Mouse (Mus musculus) midbrain, embryonic 13.5 days (tissue): ENCODE data around the gene Spg21. TPM values are rescaled to one million over a fixed set of nuclear protein-coding genes. Genes with fewer than 3 reads are reported as not detected.

Experiments used
- ATAC-seq: fragments of 200-750 bp; cut with Nextera tagmentation; 2 replicates; pipeline ENCODE4 v1.8.0; 2017; ENCODE audit warnings: mild to moderate bottlenecking, moderate TSS enrichment, moderate library complexity
- H3K27ac ChIP-seq: fragments of 300-500 bp; sonication (generic); 2 replicates; pipeline ENCODE4 v1.5.1; 2015; ENCODE audit warnings: inconsistent platforms, mild to moderate bottlenecking, moderate library complexity
- H3K27me3 ChIP-seq: fragments of 300-500 bp; sonication (generic); 2 replicates; pipeline ENCODE4 v1.6.1; 2015; ENCODE audit warnings: mild to moderate bottlenecking, inconsistent platforms
- H3K36me3 ChIP-seq: fragments of 300-500 bp; sonication (generic); 2 replicates; pipeline ENCODE4 v1.6.1; 2015; ENCODE audit warnings: mild to moderate bottlenecking, inconsistent platforms
- H3K4me1 ChIP-seq: fragments of 300-500 bp; sonication (generic); replicated peaks from 2 replicates; pipeline ENCODE4 v1.6.1; 2015; ENCODE audit warnings: inconsistent platforms
- H3K4me2 ChIP-seq: fragments of 300-500 bp; sonication (generic); replicated peaks from 2 replicates; pipeline ENCODE4 v1.6.1; 2015; ENCODE audit warnings: moderate library complexity, mild to moderate bottlenecking, inconsistent platforms
- H3K4me3 ChIP-seq: fragments of 300-500 bp; sonication (generic); replicated peaks from 2 replicates; pipeline ENCODE4 v1.5.1; 2015; ENCODE audit warnings: mild to moderate bottlenecking, inconsistent platforms
- H3K9ac ChIP-seq: fragments of 300-500 bp; sonication (generic); replicated peaks from 2 replicates; pipeline ENCODE4 v1.6.1; 2015; ENCODE audit warnings: mild to moderate bottlenecking, inconsistent platforms
- H3K9me3 ChIP-seq: fragments of 300-500 bp; sonication (generic); 2 replicates; pipeline ENCODE4 v1.6.1; 2016; ENCODE audit warnings: mild to moderate bottlenecking, inconsistent platforms
- WGBS: fragments of 180-500 bp; shearing (Covaris S2); methylation state at CpG from one replicate; pipeline ENCODE4 v1.1.7; 2015; 5-methylcytosine and 5-hydroxymethylcytosine counted together
- polyA plus RNA-seq: library from polyadenylated mRNA; unstranded; fragments of >200 nt; fragmentation: Nextera tagmentation; extraction: Ambion mirVana; gene quantifications from 2 replicates; pipeline ENCODE4 v1.2.1, GENCODE M21; 2015

Spg21 gene
- polyA plus RNA-seq, 1 experiment from 2014 or later = 138 TPM

DNA sequence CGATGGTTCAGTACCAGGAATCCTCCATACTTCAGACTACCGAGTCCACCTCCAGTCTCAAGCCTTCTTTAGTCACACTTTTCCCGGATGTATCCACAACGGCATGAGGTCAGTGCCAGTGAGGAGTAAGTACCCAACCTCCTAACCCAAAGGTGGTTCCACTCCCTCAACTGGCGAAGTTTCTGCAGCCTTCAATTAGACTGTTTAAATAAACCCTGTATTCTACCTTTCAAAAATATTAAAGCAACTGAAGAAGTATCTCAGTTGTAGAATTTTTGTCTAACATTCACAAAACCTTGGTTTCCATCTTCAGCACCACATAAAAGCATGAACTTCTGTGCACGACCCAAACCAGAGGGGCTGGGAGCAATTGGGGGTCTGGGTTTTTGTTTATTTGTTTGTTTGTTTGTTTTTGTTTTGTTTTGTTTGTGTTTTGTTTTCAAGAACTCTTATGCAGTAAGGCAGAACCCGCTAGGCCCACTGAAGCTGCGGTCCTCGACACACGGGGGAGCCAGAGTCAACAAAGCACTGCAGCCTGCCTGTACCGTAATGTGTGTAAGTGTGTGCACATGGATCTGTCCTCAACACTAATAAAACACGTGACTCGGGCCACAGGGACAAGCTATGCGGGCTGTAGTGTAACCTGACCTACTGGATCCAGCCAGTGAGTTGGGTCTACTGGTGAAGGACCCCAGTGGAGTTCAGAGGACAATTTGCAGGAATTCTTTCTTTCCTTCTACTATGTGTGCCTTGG lies 63.0 kb downstream of the Spg21 start:
- Histone ChIP-seq H3K27ac (no peak overlapping the region), H3K9me3 (no peaks in the 10 kb centered on the region), H3K9ac (no peak overlapping the region), H3K4me3 (no peak overlapping the region), H3K4me2 (peak overlapping the region; percentile 13; the same call in 1 of the 2 replicates), H3K36me3 (no peaks in the 10 kb centered on the region), H3K27me3 (no peaks in the 10 kb centered on the region), H3K4me1 (peaks cover 14% of the 10 kb centered on the region)
- WGBS = 22% methylated on average over 14 of the region's 14 CpGs
- ATAC-seq = peak; percentile 78; the same call in 1 of the 2 replicates

- H3K4me2 ChIP-seq = no peak overlapping the region
- WGBS = 86% methylated on average over 10 of the region's 10 CpGs
- no peak overlapping the region for H3K9ac ChIP-seq
- H3K36me3 ChIP-seq = no peaks in the 10 kb centered on the region
- no peak overlapping the region for H3K27ac ChIP-seq
- no peak overlapping the region for H3K4me3 ChIP-seq
- H3K27me3 ChIP-seq = no peaks in the 10 kb centered on the region
- no peak for ATAC-seq
- peaks cover 4% of the 10 kb centered on the region for H3K4me1 ChIP-seq
- H3K9me3 ChIP-seq = no peaks in the 10 kb centered on the region
These were observed 64.9 kb downstream of the Spg21 start for GRCm38 (mm10) chr9:65525445-65526195.

DNA sequence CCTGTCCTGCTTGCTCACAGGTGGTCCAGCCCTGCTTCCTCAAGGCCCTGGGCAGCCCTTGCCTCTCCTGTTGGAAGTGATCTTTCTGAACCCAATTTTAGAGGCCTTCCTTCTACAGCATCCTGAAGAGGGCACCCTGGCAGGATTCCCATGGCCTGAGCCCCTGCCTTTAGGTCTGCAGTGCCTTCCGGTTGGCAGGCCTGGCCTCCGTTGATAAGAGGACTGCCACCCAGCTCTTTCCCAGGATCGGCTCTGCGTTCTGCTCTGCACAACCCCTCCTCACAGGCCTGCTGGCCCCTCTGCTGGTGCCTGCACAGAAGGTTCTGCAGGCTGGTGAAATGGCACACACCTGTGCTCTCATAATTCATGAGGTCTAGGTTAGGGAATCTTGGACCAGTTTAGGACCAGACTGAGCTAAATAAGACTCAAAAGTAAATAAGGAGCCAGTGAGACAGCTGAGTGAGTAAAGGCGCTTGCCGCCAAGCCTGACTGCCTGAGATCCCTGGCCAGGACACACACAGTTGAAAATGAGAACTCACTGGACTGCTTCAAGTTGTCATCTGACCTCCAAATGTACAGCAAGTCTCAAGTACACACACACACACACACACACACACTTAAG lies 67.8 kb downstream of the Spg21 start:
- no peak for ATAC-seq
- H3K4me2 ChIP-seq = no peak overlapping the region
- 91% methylated on average over 6 of the region's 6 CpGs for WGBS
- no peak overlapping the region for H3K27ac ChIP-seq
- no peaks in the 10 kb centered on the region for H3K4me1 ChIP-seq
- H3K9ac ChIP-seq = no peak overlapping the region
- H3K36me3 ChIP-seq = no peaks in the 10 kb centered on the region
- no peaks in the 10 kb centered on the region for H3K9me3 ChIP-seq
- H3K4me3 ChIP-seq = no peak overlapping the region
- H3K27me3 ChIP-seq = no peaks in the 10 kb centered on the region

DNA sequence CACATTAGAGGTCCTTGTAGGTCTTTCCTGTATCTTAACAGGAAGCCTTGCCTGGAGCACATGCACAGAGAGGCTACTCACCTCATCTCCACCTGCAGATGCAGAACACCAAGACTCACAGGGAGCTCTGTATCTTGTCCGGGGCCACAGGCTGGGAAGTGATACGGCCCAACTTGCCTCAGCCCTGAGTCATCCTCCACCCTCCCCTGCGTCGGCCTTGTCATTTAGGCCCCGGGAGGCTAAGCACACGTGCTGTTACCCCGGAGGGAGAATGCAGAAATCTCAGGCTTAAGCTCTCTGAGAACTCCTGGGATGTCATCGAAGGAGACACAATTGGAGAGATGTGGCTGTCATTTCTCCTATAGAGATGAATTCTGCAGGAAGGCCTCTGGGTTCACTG lies 68.9 kb downstream of the Spg21 start:
- WGBS = 59% methylated on average over 8 of the region's 8 CpGs
- no peak for ATAC-seq
- H3K27ac ChIP-seq = no peak overlapping the region

GRCm38 (mm10) chr9:65531283-65531682 lies 70.5 kb downstream of the Spg21 start:
- Histone ChIP-seq H3K9me3 (no peaks in the 10 kb centered on the region), H3K9ac (no peak overlapping the region), H3K4me3 (no peak overlapping the region), H3K27ac (no peak overlapping the region), H3K4me2 (no peak overlapping the region), H3K4me1 (no peaks in the 10 kb centered on the region), H3K36me3 (no peaks in the 10 kb centered on the region), H3K27me3 (no peaks in the 10 kb centered on the region)
- no peak for ATAC-seq
- 84% methylated on average over 5 of the region's 5 CpGs for WGBS

More for the DNA sequence above, 68.9 kb downstream of the Spg21 start:
- Histone ChIP-seq H3K4me3 (no peak overlapping the region), H3K4me2 (no peak overlapping the region), H3K4me1 (no peaks in the 10 kb centered on the region), H3K36me3 (no peaks in the 10 kb centered on the region), H3K9ac (no peak overlapping the region), H3K27me3 (no peaks in the 10 kb centered on the region), H3K9me3 (no peaks in the 10 kb centered on the region)

- H3K4me1 ChIP-seq = no peaks in the 10 kb centered on the region
- 86% methylated on average over 8 of the region's 8 CpGs for WGBS
- H3K9ac ChIP-seq = no peak overlapping the region
- no peaks in the 10 kb centered on the region for H3K36me3 ChIP-seq
- H3K27ac ChIP-seq = no peak overlapping the region
- no peaks in the 10 kb centered on the region for H3K9me3 ChIP-seq
- no peak overlapping the region for H3K4me3 ChIP-seq
- no peaks in the 10 kb centered on the region for H3K27me3 ChIP-seq
- ATAC-seq = no peak
- H3K4me2 ChIP-seq = no peak overlapping the region
These were observed 72.2 kb downstream of the Spg21 start for GRCm38 (mm10) chr9:65532986-65533385.

DNA sequence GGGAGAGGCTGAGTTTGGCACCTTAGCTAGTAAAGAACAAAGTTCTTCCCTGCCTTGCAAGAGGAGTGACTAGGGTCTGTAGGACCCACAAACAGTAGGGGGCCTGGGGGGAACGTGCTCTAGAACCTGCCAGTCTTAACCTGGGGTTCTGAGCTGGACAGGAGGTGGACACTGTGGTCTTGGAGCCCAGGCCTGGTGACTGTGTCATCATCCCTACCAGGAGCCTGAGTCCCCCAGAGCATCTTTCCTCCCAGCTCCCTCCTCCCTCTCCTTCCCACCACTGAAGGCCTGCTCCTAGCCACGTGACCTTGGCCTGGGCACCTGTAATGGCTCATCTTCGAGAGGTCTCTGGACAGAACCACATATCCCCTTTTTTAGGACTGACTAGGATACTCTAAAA lies 73.4 kb downstream of the Spg21 start:
- H3K4me3 ChIP-seq = no peak overlapping the region
- no peaks in the 10 kb centered on the region for H3K9me3 ChIP-seq
- no peak overlapping the region for H3K27ac ChIP-seq
- ATAC-seq = no peak
- H3K36me3 ChIP-seq = no peaks in the 10 kb centered on the region
- WGBS = 88% methylated on average over 3 of the region's 3 CpGs
- H3K27me3 ChIP-seq = no peaks in the 10 kb centered on the region
- no peak overlapping the region for H3K9ac ChIP-seq
- no peaks in the 10 kb centered on the region for H3K4me1 ChIP-seq
- H3K4me2 ChIP-seq = no peak overlapping the region

GRCm38 (mm10) chr9:65535191-65535722 lies 74.5 kb downstream of the Spg21 start:
- no peak overlapping the region for H3K4me3 ChIP-seq
- H3K4me1 ChIP-seq = no peaks in the 10 kb centered on the region
- H3K9ac ChIP-seq = no peak overlapping the region
- no peaks in the 10 kb centered on the region for H3K27me3 ChIP-seq
- no peak for ATAC-seq
- WGBS = 79% methylated on average over 3 of the region's 3 CpGs
- no peak overlapping the region for H3K27ac ChIP-seq
- no peak overlapping the region for H3K4me2 ChIP-seq
- no peaks in the 10 kb centered on the region for H3K9me3 ChIP-seq
- no peaks in the 10 kb centered on the region for H3K36me3 ChIP-seq

DNA sequence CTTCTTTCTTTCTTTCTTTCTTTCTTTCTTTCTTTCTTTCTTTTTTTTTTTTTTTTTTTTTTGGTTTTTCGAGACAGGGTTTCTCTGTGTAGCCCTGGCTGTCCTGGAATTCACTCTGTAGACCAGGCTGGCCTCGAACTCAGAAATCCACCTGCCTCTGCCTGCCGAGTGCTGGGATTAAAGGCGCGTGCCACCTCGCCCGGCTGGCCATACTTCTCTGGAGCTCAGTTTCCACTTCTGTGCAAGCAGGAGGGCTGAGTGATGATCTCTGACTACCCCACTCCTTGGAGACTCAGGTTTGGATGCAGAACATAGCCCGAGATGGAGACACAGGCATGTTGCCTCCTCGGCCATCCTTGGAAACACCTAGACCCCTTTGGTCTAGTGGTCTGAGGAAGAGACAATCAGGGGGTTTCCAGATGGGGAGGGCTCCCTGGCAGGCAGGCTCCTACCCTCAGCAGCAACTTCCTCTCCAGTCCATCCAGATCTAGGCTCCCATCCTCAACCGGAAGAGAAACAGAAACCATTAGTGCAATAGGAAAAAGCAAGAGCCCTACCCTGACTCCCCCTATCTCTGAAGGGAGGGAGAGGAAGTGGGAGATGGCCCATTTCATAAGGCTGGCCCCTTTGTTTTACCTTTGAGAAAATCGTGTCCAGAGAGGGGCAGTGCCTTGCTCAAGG lies 75.2 kb downstream of the Spg21 start:
- no peaks in the 10 kb centered on the region for H3K36me3 ChIP-seq
- no peak for ATAC-seq
- no peak overlapping the region for H3K4me3 ChIP-seq
- H3K4me1 ChIP-seq = no peaks in the 10 kb centered on the region
- H3K4me2 ChIP-seq = no peak overlapping the region
- H3K27ac ChIP-seq = no peak overlapping the region
- H3K9ac ChIP-seq = no peak overlapping the region
- WGBS = 87% methylated on average over 10 of the region's 11 CpGs
- H3K9me3 ChIP-seq = no peaks in the 10 kb centered on the region
- no peaks in the 10 kb centered on the region for H3K27me3 ChIP-seq

DNA sequence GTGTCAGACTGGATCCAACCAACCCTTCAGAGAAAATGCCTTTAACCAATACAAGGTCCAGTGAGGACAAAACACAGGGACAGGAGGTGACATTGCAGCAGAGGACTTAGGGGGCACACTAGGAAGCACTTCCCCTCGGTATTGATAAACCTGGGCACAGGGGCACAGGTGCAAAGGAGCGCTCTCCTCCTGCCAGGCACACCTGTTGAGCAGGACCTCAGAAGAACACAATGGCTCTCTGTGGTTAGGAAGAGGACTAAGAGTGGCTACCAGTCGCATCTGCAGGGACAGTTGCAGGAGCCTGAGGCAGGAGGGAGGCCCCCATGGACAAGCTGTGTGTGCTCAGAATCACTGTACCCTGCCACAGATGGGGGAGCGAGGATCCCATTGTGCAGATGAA lies 75.7 kb downstream of the Spg21 start:
- H3K36me3 ChIP-seq = no peaks in the 10 kb centered on the region
- H3K27ac ChIP-seq = no peak overlapping the region
- H3K9me3 ChIP-seq = no peaks in the 10 kb centered on the region
- no peaks in the 10 kb centered on the region for H3K4me1 ChIP-seq
- WGBS = 85% methylated on average over 4 of the region's 4 CpGs
- ATAC-seq = no peak
- H3K9ac ChIP-seq = no peak overlapping the region
- H3K4me3 ChIP-seq = no peak overlapping the region
- no peak overlapping the region for H3K4me2 ChIP-seq
- H3K27me3 ChIP-seq = no peaks in the 10 kb centered on the region
